Mouse (Mus musculus) thymus, adult 2 months (tissue): ENCODE measurements around the gene Plcb1.

Experiments used
- CTCF ChIP-seq: fragments of 200-500 bp; IDR thresholded peaks from 2 replicates; pipeline ENCODE4 v1.5.1; 2012; ENCODE audit warnings: mild to moderate bottlenecking, control low read depth, low read length, moderate library complexity, borderline replicate concordance; ENCODE audit not compliant: control insufficient read depth, poor library complexity, insufficient read depth; ENCODE audit errors: extremely low read depth
- POLR2A ChIP-seq: fragments of 200-500 bp; IDR thresholded peaks from 2 replicates; pipeline ENCODE4 v1.6.1; 2012; ENCODE audit warnings: mild to moderate bottlenecking, low read length, control low read depth, moderate library complexity; ENCODE audit not compliant: control insufficient read depth, poor library complexity, insufficient read depth; ENCODE audit errors: extremely low read depth

DNA sequence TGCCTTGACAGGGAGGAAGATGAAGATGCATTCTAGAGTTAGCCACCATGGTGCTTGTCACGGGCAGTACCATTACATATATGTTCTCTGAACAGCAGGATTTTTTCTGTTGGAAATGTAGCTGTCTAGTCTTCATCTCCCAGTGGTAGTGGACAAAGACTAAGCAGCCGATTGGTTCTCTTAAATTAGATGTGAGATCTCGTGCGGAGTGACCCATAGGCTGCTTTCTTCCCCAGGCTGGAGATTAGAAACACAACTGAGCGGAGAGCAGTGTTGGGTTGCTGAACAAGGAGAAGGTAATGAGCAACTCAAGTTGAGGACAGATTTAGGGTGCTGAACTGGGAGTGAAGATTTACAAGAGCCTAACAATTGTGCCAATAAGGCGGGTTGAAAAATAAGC is 125.5 kb downstream of the Plcb1 start:
- TF ChIP-seq POLR2A (no peak), CTCF (no peak)
